Mouse (Mus musculus): ENCODE data around the gene Emx2.

GRCm38 (mm10) chr19:59468065-59468810, 10.1 kb downstream of the Emx2 start:
- TF ChIP-seq CTCF (IDR thresholded peaks at IDR 0.05; ENCODE audit: extremely low read depth, insufficient read depth, insufficient read length, insufficient replicate concordance) (no peak), POLR2A (IDR thresholded peaks at IDR 0.05; ENCODE audit: low read depth, low read length) (no peak)
